7 mouse cellular contexts compared by ENCODE assay signal in genomic region chr11:58867039-58867953, GRCm38 (mm10). TPM values are rescaled to one million over a fixed set of nuclear protein-coding genes. Genes with fewer than 3 reads are reported as not detected.
A peak's percentile ranks its signal among the peaks of the same experiment; 100 is the strongest.
DNase-seq lines count a peak whose midpoint lies in the region; ATAC-seq and TF ChIP-seq lines count a peak whose summit lies in the region.

TSS of gene 2810021J22Rik (plus strand) at chr11:58867216.

- peak; percentile 41; the same call in 1 of the 2 replicates for TF ChIP-seq CTCF in intestine, postnatal 0 days (IDR thresholded peaks at IDR 0.05; ENCODE audit: low read depth)

- peak; percentile 78 for DNase-seq in adrenal gland, postnatal 25 days
- DNase-seq in embryonic facial prominence, embryonic 10.5 days (ENCODE audit: low spot score), result peak; percentile 88
- DNase-seq in limb, embryonic 10.5 days (ENCODE audit: low spot score), result peak; percentile 90
- peak; percentile 40 for DNase-seq in skeletal muscle tissue, adult 2 months (ENCODE audit: low read depth, low spot score)

- H3K4me1 ChIP-seq in embryonic facial prominence, embryonic 10.5 days, result peaks cover 13% of the 10 kb centered on the region
- no peaks in the 10 kb centered on the region; the same call in 1 of the 2 replicates for H3K4me1 ChIP-seq in intestine, postnatal 0 days (replicated peaks; ENCODE audit: control insufficient read depth, insufficient read depth, low read length)
- peaks cover 14% of the 10 kb centered on the region for H3K4me1 ChIP-seq in limb, embryonic 10.5 days
- peaks cover 13% of the 10 kb centered on the region for H3K4me1 ChIP-seq in midbrain, embryonic 12.5 days

- peak within 1 kb of the TSS; percentile 72 for H3K4me3 ChIP-seq in embryonic facial prominence, embryonic 10.5 days
- peak within 1 kb of the TSS; percentile 71 for H3K4me3 ChIP-seq in intestine, postnatal 0 days (ENCODE audit: low read depth, low read length)
- peak within 1 kb of the TSS; percentile 81 for H3K4me3 ChIP-seq in limb, embryonic 10.5 days
- H3K4me3 ChIP-seq in midbrain, embryonic 12.5 days, result peak within 1 kb of the TSS; percentile 81

- H3K9ac ChIP-seq in intestine, postnatal 0 days (ENCODE audit: low read depth, low read length), result peak within 1 kb of the TSS; percentile 62
- H3K9ac ChIP-seq in midbrain, embryonic 12.5 days (replicated peaks), result peak within 1 kb of the TSS; percentile 87

- H3K9me3 ChIP-seq in embryonic facial prominence, embryonic 10.5 days, result no peaks in the 10 kb centered on the region
- H3K9me3 ChIP-seq in intestine, postnatal 0 days (ENCODE audit: control insufficient read depth), result no peaks in the 10 kb centered on the region
- H3K9me3 ChIP-seq in limb, embryonic 10.5 days (replicated peaks), result no peaks in the 10 kb centered on the region
- H3K9me3 ChIP-seq in midbrain, embryonic 12.5 days, result no peaks in the 10 kb centered on the region

- peak within 1 kb of the TSS; percentile 87 for H3K27ac ChIP-seq in embryonic facial prominence, embryonic 10.5 days (replicated peaks)
- H3K27ac ChIP-seq in intestine, postnatal 0 days (ENCODE audit: low read depth, low read length), result peak within 1 kb of the TSS; percentile 70
- peak within 1 kb of the TSS; percentile 90 for H3K27ac ChIP-seq in limb, embryonic 10.5 days
- H3K27ac ChIP-seq in midbrain, embryonic 12.5 days (replicated peaks), result peak within 1 kb of the TSS; percentile 83

- ATAC-seq in granulocyte monocyte progenitor cell, adult 5-6 weeks (replicated peaks; ENCODE audit: poor library complexity, severe bottlenecking), result peak; percentile 92
- peak; percentile 90 for ATAC-seq in intestine, postnatal 0 days
- ATAC-seq in midbrain, embryonic 12.5 days (ENCODE audit: low FRiP score, low read depth), result peak; percentile 88

- H3K27me3 ChIP-seq in embryonic facial prominence, embryonic 10.5 days (replicated peaks; ENCODE audit: low read depth, poor library complexity, severe bottlenecking), result no peaks in the 10 kb centered on the region
- no peaks in the 10 kb centered on the region for H3K27me3 ChIP-seq in intestine, postnatal 0 days (replicated peaks; ENCODE audit: control insufficient read depth, insufficient read depth, low read length)
- no peaks in the 10 kb centered on the region for H3K27me3 ChIP-seq in limb, embryonic 10.5 days (ENCODE audit: low read depth, poor library complexity, severe bottlenecking)
- H3K27me3 ChIP-seq in midbrain, embryonic 12.5 days, result no peaks in the 10 kb centered on the region

- H3K36me3 ChIP-seq in embryonic facial prominence, embryonic 10.5 days (replicated peaks), result peaks cover 32% of the 10 kb centered on the region
- no peaks in the 10 kb centered on the region for H3K36me3 ChIP-seq in intestine, postnatal 0 days (ENCODE audit: control insufficient read depth, insufficient read depth)
- H3K36me3 ChIP-seq in limb, embryonic 10.5 days, result peaks cover 29% of the 10 kb centered on the region
- H3K36me3 ChIP-seq in midbrain, embryonic 12.5 days, result peaks cover 15% of the 10 kb centered on the region; the same call in 1 of the 2 replicates

- H3K4me2 ChIP-seq in intestine, postnatal 0 days (replicated peaks; ENCODE audit: low read depth), result peak within 1 kb of the TSS; percentile 77
- H3K4me2 ChIP-seq in midbrain, embryonic 12.5 days (replicated peaks), result peak within 1 kb of the TSS; percentile 66

- 5% methylated on average over 37 of the region's 37 CpGs for whole genome bisulfite sequencing in embryonic facial prominence, embryonic 10.5 days
- 2% methylated on average over 37 of the region's 37 CpGs for WGBS in intestine, postnatal 0 days
- 6% methylated on average over 37 of the region's 37 CpGs for WGBS in limb, embryonic 10.5 days
- 7% methylated on average over 37 of the region's 37 CpGs for WGBS in midbrain, embryonic 12.5 days

RNA-seq across cellular contexts. Expression of gene 2810021J22Rik, which starts in this region (rescaled TPM):
- 8.0 and 8.8 TPM in 2 replicates for total RNA-seq in adrenal gland, postnatal 25 days (2021)
- polyA plus RNA-seq in embryonic facial prominence, embryonic 10.5 days (2016; fragmentation: Nextera tagmentation; extraction: Ambion mirVana), result 10.6 and 10.8 TPM in 2 replicates
- 2.8 and 3.8 TPM in 2 replicates for total RNA-seq in granulocyte monocyte progenitor cell, adult 5-6 weeks (2014; fragmentation: Nextera tagmentation)
- total RNA-seq in granulocyte monocyte progenitor cell, adult 5-6 weeks (2017), result 2.1 and 2.5 TPM in 2 replicates
- polyA plus RNA-seq in intestine, postnatal 0 days (2015; fragmentation: Nextera tagmentation; extraction: Ambion mirVana), result 1.9 and 2.1 TPM in 2 replicates
- 8.6 and 10.9 TPM in 2 replicates for polyA plus RNA-seq in limb, embryonic 10.5 days (2016; fragmentation: Nextera tagmentation; extraction: Ambion mirVana)
- 10.2 and 13.7 TPM in 2 replicates for polyA plus RNA-seq in midbrain, embryonic 12.5 days (2016; fragmentation: Nextera tagmentation; extraction: Ambion mirVana)

Comparison
In these comparisons a context has a peak if more than half of its experiments do, and no peak if none do; other contexts are left out.
1. Peak in every context shown above with its lines: DNase-seq, ATAC-seq, H3K4me3 ChIP-seq and H3K27ac ChIP-seq.
2. DNase-seq: peak in every context shown above with its lines; median percentile 90 in limb, embryonic 10.5 days; 88 in embryonic facial prominence, embryonic 10.5 days; 78 in adrenal gland, postnatal 25 days; 40 in skeletal muscle tissue, adult 2 months.